Mouse (Mus musculus) heart, embryonic 14.5 days (tissue): Measurements from ENCODE around the gene 2010111I01Rik. TPM values are rescaled to one million over a fixed set of nuclear protein-coding genes. Genes with fewer than 3 reads are reported as not detected.

Source experiments
- ATAC-seq: fragments of 200-750 bp; cut with Nextera tagmentation; 2 replicates; pipeline ENCODE4 v1.8.0; 2017; ENCODE audit warnings: low read depth, moderate TSS enrichment; ENCODE audit not compliant: insufficient number of reproducible peaks, insufficient read depth, low FRiP score
- H3K27ac ChIP-seq, 2 experiments: fragments of 200-500 bp in 1 of 2; fragments of 300-500 bp in 1 of 2; sonication (generic) in 1 of 2; replicated peaks in 1 of 2; 2 replicates each; pipeline ENCODE4 v1.5.1; 2012 to 2014; ENCODE audit warnings: low read depth in 2 of 2, low read length in 2 of 2, control low read depth in 1 of 2, mild to moderate bottlenecking in 1 of 2, mixed read lengths in 1 of 2; ENCODE audit not compliant: control insufficient read depth in 1 of 2, insufficient read depth in 1 of 2
- H3K27me3 ChIP-seq: fragments of 300-500 bp; sonication (generic); 2 replicates; pipeline ENCODE4 v1.6.1; 2014; ENCODE audit warnings: mild to moderate bottlenecking, low read length, control low read depth; ENCODE audit not compliant: control insufficient read depth, insufficient read depth
- H3K36me3 ChIP-seq: fragments of 300-500 bp; sonication (generic); 2 replicates; pipeline ENCODE4 v1.6.1; 2014; ENCODE audit warnings: mild to moderate bottlenecking, control low read depth, low read length, mixed read lengths; ENCODE audit not compliant: control insufficient read depth, insufficient read depth
- H3K4me1 ChIP-seq, 2 experiments: fragments of 200-500 bp in 1 of 2; fragments of 300-500 bp in 1 of 2; sonication (generic) in 1 of 2; 2 replicates each; pipeline ENCODE4 v1.6.1; 2012 to 2014; ENCODE audit warnings: low read length in 2 of 2, control low read depth in 1 of 2, mixed read lengths in 1 of 2; ENCODE audit not compliant: control insufficient read depth in 2 of 2, insufficient read depth in 2 of 2
- H3K4me2 ChIP-seq: fragments of 300-500 bp; sonication (generic); 2 replicates; pipeline ENCODE4 v1.6.1; 2014; ENCODE audit warnings: mild to moderate bottlenecking, low read length
- H3K4me3 ChIP-seq, 2 experiments: fragments of 200-500 bp in 1 of 2; fragments of 300-500 bp in 1 of 2; sonication (generic) in 1 of 2; 2 replicates each; pipeline ENCODE4 v1.5.1; 2012 to 2014; ENCODE audit warnings: low read length in 2 of 2, mild to moderate bottlenecking in 2 of 2, control low read depth in 1 of 2, low read depth in 1 of 2, moderate library complexity in 1 of 2; ENCODE audit not compliant: control insufficient read depth in 1 of 2, insufficient read depth in 1 of 2
- H3K9ac ChIP-seq: fragments of 300-500 bp; sonication (generic); 2 replicates; pipeline ENCODE4 v1.6.1; 2014; ENCODE audit warnings: mild to moderate bottlenecking, low read length
- H3K9me3 ChIP-seq: fragments of 300-500 bp; sonication (generic); 2 replicates; pipeline ENCODE4 v1.6.1; 2016; ENCODE audit warnings: low read length, control low read depth; ENCODE audit not compliant: control insufficient read depth
- WGBS: fragments of 180-500 bp; shearing (Covaris S2); extraction: QIAGEN DNeasy Blood & Tissue Kit; methylation state at CpG from one replicate; pipeline ENCODE4 v1.1.7; 2014; 5-methylcytosine and 5-hydroxymethylcytosine counted together
- polyA plus RNA-seq: library from polyadenylated mRNA; unstranded; fragments of >200 nt; fragmentation: Nextera tagmentation; extraction: Ambion mirVana; gene quantifications from 2 replicates; pipeline ENCODE4 v1.2.1, GENCODE M21; 2014

2010111I01Rik gene
- polyA plus RNA-seq, 1 experiment from 2014 or later = 69.5 TPM

DNA sequence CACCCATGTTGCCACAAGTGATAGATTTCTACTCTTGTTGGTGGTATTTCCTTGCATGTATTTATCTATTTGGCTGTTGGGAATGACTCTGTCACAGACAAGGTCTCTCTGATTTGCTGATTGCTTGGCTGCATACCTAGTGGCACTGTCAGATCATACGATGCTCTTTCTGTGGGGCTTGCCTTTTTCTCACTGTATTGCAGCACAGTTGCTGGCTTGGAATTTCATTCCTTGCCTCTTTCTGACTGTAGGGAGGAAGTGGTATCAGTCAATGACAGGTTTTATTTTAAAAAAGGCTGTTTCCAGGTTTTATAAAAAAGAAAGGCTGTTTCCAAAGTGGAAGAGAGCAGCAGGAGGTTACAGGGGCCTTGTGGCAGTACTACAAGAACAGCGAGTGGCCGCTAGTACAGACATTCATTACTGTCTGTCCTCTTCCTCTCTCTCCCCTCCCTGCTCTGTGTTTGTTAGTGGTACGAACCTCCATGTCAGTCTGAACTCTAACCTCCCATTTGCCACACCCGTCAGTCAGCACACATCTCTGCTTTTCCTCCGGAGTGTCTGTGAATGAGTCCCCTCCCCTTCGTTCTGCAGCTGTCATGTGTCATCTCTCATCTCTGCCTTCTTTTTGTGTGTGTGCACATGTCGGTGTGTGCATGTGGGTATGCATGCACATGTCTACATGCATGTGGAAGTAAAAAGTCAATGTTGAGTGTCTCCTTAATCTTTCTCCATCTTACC, 138.3 kb downstream of the 2010111I01Rik start:
- 52% methylated on average over 8 of the region's 8 CpGs for WGBS
- Histone ChIP-seq H3K4me2 (no peak overlapping the region), H3K4me1 (peaks cover 3 to 8% of the 10 kb centered on the region in 2 experiments), H3K36me3 (no peaks in the 10 kb centered on the region), H3K4me3 (no peak overlapping the region), H3K9me3 (no peaks in the 10 kb centered on the region), H3K9ac (no peak overlapping the region), H3K27ac (no peak overlapping the region), H3K27me3 (no peaks in the 10 kb centered on the region)
- no peak for ATAC-seq

DNA sequence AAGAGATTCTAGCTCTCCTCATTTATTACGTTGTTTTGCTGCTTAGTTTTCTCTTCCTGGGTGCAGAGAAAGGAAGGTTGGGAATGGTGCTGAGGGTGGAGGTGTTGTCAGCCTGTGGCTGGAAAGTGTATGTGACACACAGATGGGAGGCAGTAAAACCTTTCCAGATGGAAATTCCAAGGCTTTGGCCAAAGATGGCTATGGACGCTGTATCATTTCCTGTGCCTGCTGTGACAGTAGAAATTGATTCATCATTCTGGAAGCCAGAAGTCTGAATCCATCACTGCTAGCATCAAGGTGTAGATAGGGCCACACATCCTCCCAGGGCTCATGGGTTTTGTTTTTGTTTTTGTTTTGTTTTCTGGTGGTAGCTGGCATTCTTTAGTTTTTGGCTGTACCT, 141.9 kb downstream of the 2010111I01Rik start:
- WGBS = 48% methylated on average over 2 of the region's 2 CpGs
- H3K27ac ChIP-seq = no peak overlapping the region
- H3K4me2 ChIP-seq = no peak overlapping the region
- H3K4me3 ChIP-seq = no peak overlapping the region
- no peak for ATAC-seq
- no peak overlapping the region for H3K9ac ChIP-seq
- H3K9me3 ChIP-seq = no peaks in the 10 kb centered on the region
- H3K27me3 ChIP-seq = no peaks in the 10 kb centered on the region
- H3K4me1 ChIP-seq = peaks cover 3 to 8% of the 10 kb centered on the region in 2 experiments
- H3K36me3 ChIP-seq = no peaks in the 10 kb centered on the region

DNA sequence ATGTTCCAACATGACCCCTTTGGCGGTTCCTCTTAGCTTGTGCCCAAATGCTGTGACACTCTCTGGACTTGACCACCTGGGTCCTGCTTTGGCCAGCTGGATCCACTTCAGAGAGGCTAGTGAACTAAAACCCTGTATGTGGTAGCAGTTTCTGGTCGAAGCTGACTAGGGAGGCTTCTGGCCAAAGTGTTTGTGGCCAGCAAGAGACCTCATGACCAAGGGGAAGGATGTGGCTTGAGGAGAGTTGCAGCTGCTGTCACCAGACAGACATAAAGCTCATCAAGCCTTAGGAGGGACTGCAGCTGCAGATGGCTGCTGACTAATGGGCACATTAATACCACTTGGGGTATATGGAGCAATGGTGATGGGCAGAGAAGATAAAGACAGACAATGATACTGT, 143.9 kb downstream of the 2010111I01Rik start:
- 65% methylated on average over 2 of the region's 2 CpGs for WGBS
- Histone ChIP-seq H3K4me1 (peaks cover 3 to 16% of the 10 kb centered on the region in 2 experiments; a peak in 3 of 4 replicates), H3K4me2 (no peak overlapping the region), H3K4me3 (no peak overlapping the region), H3K27me3 (no peaks in the 10 kb centered on the region), H3K9me3 (no peaks in the 10 kb centered on the region), H3K36me3 (no peaks in the 10 kb centered on the region), H3K9ac (no peak overlapping the region), H3K27ac (no peak overlapping the region)
- no peak for ATAC-seq

DNA sequence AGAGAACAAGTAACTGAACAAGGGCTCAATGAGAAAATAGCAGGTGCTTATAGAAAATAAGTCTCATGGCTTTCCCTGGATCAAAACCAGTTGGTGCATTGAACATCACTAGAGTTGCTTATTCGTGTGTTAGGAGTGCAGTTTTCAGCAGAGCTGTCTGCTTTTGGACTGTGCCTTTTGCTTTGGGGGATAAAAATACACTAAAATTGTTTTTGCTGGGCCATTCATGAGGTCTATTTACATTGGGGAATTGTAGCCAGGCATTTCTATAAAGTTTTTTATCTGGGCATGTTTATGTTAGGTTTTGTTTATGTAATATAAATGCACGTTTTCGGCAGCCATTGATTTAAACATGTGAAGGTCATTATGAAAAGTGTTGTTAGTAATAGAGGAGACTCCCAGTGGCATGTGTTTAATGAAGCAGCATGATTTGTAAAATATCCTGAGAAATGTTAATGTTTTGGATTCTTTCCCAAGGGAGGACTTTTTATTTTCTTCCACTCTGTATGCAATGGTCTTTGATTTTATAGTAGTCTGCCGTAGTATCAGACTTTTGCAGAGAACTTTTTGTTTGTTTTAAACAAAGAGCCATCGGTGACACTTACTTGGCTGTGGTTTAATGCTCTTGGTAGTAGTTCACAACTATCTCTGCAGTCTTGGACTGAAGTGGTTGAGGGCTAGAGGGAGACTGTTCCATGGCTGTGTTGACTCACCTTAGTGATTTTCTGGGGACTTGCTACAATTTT, 146.8 kb downstream of the 2010111I01Rik start:
- Histone ChIP-seq H3K4me1 (peaks cover 6 to 25% of the 10 kb centered on the region in 2 experiments; a peak in 3 of 4 replicates), H3K4me3 (no peak overlapping the region), H3K27me3 (no peaks in the 10 kb centered on the region), H3K4me2 (no peak overlapping the region), H3K9ac (no peak overlapping the region), H3K27ac (peak overlapping the region; percentile 3 to 75; a peak in 2 of 4 replicates), H3K9me3 (no peaks in the 10 kb centered on the region), H3K36me3 (no peaks in the 10 kb centered on the region)
- no peak for ATAC-seq
- WGBS = 70% methylated on average over 5 of the region's 5 CpGs

DNA sequence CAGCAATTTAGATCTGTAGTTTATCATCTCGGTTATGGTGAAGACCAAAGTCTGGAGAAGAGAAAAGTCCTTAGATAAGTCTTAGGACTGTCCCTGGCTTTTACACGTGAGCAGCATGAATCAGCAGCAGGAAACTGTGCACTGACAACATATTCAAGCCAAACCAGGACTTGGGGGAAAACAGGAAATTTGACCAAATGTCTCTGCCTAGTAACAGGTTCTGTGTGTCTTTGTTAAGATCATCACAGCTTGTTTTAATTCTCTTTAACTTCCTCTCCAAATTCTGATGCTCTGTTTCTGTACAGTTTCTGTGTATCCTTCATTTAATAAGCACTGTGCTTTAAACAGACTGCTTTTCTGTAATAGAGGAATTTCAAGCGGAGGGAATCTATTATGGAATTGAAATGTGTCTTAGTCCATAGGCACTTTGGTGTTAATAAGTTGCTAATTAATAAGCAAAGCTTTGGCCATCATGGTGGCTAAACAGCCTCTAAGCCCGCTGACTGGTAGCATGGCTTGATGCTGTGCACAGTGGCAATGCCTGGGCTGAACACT, 147.4 kb downstream of the 2010111I01Rik start:
- Histone ChIP-seq H3K9ac (no peak overlapping the region), H3K4me1 (peaks cover 9 to 24% of the 10 kb centered on the region in 2 experiments), H3K4me3 (no peak overlapping the region), H3K27ac (peak overlapping the region; percentile 42 to 75), H3K36me3 (no peaks in the 10 kb centered on the region), H3K9me3 (no peaks in the 10 kb centered on the region), H3K27me3 (no peaks in the 10 kb centered on the region), H3K4me2 (no peak overlapping the region)
- ATAC-seq = no peak
- 74% methylated on average over 4 of the region's 4 CpGs for WGBS

DNA sequence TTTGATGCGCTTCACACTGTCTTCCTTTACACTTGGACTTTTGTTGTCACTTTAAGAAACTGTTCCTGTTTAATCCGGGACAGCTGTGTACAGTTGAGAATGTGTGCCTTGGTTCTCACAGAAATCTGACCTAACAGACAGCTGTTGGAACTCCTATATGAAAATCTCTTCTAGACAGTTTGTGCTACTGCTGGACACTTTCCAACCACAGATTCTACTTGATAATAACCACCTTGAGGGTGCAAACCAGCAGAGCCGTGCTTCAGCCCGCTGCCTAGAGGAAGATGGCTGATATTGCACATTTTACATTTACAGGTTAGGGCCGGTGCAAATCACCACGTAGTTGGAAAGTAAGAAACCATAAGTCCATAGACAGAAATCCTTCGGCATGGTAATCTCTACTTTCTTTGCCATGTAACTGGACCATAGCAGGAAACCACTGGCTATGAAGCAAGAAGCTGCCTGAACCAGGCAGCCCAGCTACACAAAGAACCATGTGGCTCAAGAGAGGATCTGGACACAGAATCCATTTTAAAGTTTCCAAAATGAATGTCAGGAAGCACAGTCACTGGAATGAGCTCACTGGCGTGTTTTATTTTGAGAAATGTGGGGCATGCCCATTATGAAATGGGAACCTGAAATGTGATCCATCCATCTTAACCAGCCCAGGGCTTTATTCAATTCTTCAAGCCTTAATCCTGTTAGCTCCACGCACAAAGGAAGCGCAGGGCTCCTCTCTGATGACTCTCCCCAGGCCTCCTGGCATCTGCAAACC, 148.1 kb downstream of the 2010111I01Rik start:
- ATAC-seq = no peak

DNA sequence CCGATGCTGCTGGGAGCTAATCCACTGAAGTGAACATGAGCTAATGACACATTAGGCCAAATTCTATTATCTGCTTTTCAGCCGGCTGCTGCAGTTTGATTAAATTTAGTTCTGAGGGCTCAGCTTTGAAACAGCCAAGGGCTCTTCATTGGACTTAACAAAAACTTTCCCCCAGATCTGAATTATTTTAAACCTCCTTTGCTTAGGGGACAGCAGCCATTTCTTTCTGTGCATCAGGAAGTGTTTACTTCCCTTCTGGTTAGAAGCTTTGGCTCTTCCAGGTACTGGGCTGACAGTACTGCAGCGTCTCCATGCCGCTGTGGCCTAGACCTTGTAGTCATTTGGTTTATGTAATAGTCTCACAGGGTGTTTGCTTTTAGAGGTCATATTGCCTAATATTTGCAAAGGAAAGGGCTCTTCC, 149.2 kb downstream of the 2010111I01Rik start:
- 55% methylated on average over 4 of the region's 4 CpGs for WGBS
- H3K36me3 ChIP-seq = no peaks in the 10 kb centered on the region
- no peaks in the 10 kb centered on the region for H3K9me3 ChIP-seq
- no peak overlapping the region for H3K9ac ChIP-seq
- no peak overlapping the region for H3K4me3 ChIP-seq
- peaks cover 11 to 37% of the 10 kb centered on the region in 2 experiments for H3K4me1 ChIP-seq
- ATAC-seq = no peak
- H3K27ac ChIP-seq = peak overlapping the region; percentile 23 to 45; a peak in 2 of 4 replicates
- no peak overlapping the region for H3K4me2 ChIP-seq
- H3K27me3 ChIP-seq = no peaks in the 10 kb centered on the region

More for the DNA sequence above, 148.1 kb downstream of the 2010111I01Rik start:
- Histone ChIP-seq H3K4me2 (no peak overlapping the region), H3K27me3 (no peaks in the 10 kb centered on the region), H3K27ac (peak overlapping the region; percentile 42 to 75), H3K9me3 (no peaks in the 10 kb centered on the region), H3K36me3 (no peaks in the 10 kb centered on the region), H3K9ac (no peak overlapping the region), H3K4me1 (peaks cover 9 to 26% of the 10 kb centered on the region in 2 experiments), H3K4me3 (no peak overlapping the region)
- 70% methylated on average over 10 of the region's 10 CpGs for WGBS
